ENCODE assay signal across 24 mouse cellular contexts in genomic region chr1:23466340-23466739, GRCm38 (mm10).
"Had no signal": no experiment of that assay in that cellular context is flagged by ENCODE, and none has a peak within 500 bp of the region (broad histone marks: within the 10 kb centered on the region; RNA-seq: fewer than 3 reads in every experiment).

No protein-coding gene starts in this region.

- ATAC-seq: hindbrain, embryonic 16.5 days; inflammation-experienced regulatory T-cells, adult 6 months; intestine, embryonic 15.5 days; intestine, postnatal 0 days had no signal

- H3K4me1 ChIP-seq: heart, embryonic 10.5 days; heart, embryonic 12.5 days; hindbrain, embryonic 10.5 days; hindbrain, embryonic 12.5 days; intestine, embryonic 15.5 days; limb, embryonic 10.5 days; limb, embryonic 12.5 days; liver, embryonic 13.5 days had no signal

- H3K27ac ChIP-seq: heart, embryonic 10.5 days; hindbrain, embryonic 10.5 days; hindbrain, embryonic 12.5 days; hindbrain, embryonic 14.5 days; intestine, embryonic 15.5 days; left cerebral cortex, adult 2 months; limb, embryonic 10.5 days; limb, embryonic 12.5 days; liver, embryonic 13.5 days had no signal

- H3K4me3 ChIP-seq: heart, embryonic 10.5 days; heart, embryonic 12.5 days; hindbrain, embryonic 10.5 days; hindbrain, embryonic 12.5 days; intestine, embryonic 15.5 days; left cerebral cortex, adult 2 months; limb, embryonic 10.5 days; limb, embryonic 12.5 days; liver, embryonic 13.5 days had no signal

- DNase-seq: gastrocnemius, postnatal 14 days; gastrocnemius, postnatal 36 days; heart, adult 18-20 months; heart, postnatal 10 days; heart, postnatal 4 days; kidney, adult 18-20 months; kidney, adult 8-10 months; kidney, postnatal 10 days; kidney, postnatal 25 days; kidney, postnatal 4 days; liver; liver, embryonic 13.5 days had no signal
